Mouse (Mus musculus): ENCODE measurements around the gene Hoxc8. TPM values are rescaled to one million over a fixed set of nuclear protein-coding genes. Genes with fewer than 3 reads are reported as not detected.

Gene Hoxc8
- 0.10 TPM in 1 of 2 replicates, not detected in the other for polyA plus RNA-seq (2015; fragmentation: Nextera tagmentation; extraction: Ambion mirVana)

GRCm38 (mm10) chr15:102990461-102991397 is at the start of gene Hoxc8:
TSS of gene Hoxc8 (plus strand) at chr15:102990607.
- H3K4me1 ChIP-seq, result 0 out of 2 replicates have a peak, but pooled peaks cover 5% of the 10 kb centered on the region
- ATAC-seq (ENCODE audit: borderline replicate concordance, extremely low read depth, low FRiP score, low TSS enrichment), result no peak
- WGBS, result 1% methylated on average over 69 of the region's 69 CpGs
- 0 out of 2 replicates have a peak within 1 kb of the TSS, but pooled peaks have one; percentile 18 for H3K4me2 ChIP-seq
- H3K9me3 ChIP-seq, result no peaks in the 10 kb centered on the region
- H3K36me3 ChIP-seq, result no peaks in the 10 kb centered on the region
- no peak within 1 kb of the TSS for H3K9ac ChIP-seq
- 0 out of 2 replicates have a peak within 1 kb of the TSS, but pooled peaks have one; percentile 8 for H3K4me3 ChIP-seq
- no peak within 1 kb of the TSS for H3K27ac ChIP-seq
- H3K27me3 ChIP-seq, result peaks cover 98% of the 10 kb centered on the region

- Histone ChIP-seq H3K4me2 (peak overlapping the region; percentile 7), H3K9me3 (no peaks in the 10 kb centered on the region), H3K4me3 (no peak overlapping the region), H3K27me3 (peaks cover 100% of the 10 kb centered on the region), H3K4me1 (no peaks in the 10 kb centered on the region), H3K9ac (no peak overlapping the region), H3K27ac (no peak overlapping the region), H3K36me3 (no peaks in the 10 kb centered on the region)
- ATAC-seq (ENCODE audit: borderline replicate concordance, extremely low read depth, low FRiP score, low TSS enrichment), result no peak
- WGBS, result under 1% methylated on average over 39 of the region's 53 CpGs
These were observed 47.5 kb upstream of the Hoxc8 start for GRCm38 (mm10) chr15:102942739-102943467.

GRCm38 (mm10) chr15:102943468-102943813 is 47.0 kb upstream of the Hoxc8 start:
- WGBS, result 6% methylated on average over 5 of the region's 5 CpGs
- no peak overlapping the region for H3K9ac ChIP-seq
- H3K36me3 ChIP-seq, result no peaks in the 10 kb centered on the region
- H3K27me3 ChIP-seq, result peaks cover 100% of the 10 kb centered on the region
- H3K4me1 ChIP-seq, result no peaks in the 10 kb centered on the region
- H3K9me3 ChIP-seq, result no peaks in the 10 kb centered on the region
- H3K4me2 ChIP-seq, result peak overlapping the region; percentile 7; the same call in 1 of the 2 replicates
- no peak for ATAC-seq (ENCODE audit: borderline replicate concordance, extremely low read depth, low FRiP score, low TSS enrichment)
- no peak overlapping the region for H3K27ac ChIP-seq
- no peak overlapping the region for H3K4me3 ChIP-seq

GRCm38 (mm10) chr15:102945185-102946077 is 45.0 kb upstream of the Hoxc8 start:
- H3K4me1 ChIP-seq, result no peaks in the 10 kb centered on the region
- H3K4me2 ChIP-seq, result no peak overlapping the region
- no peak for ATAC-seq (ENCODE audit: borderline replicate concordance, extremely low read depth, low FRiP score, low TSS enrichment)
- WGBS, result 16% methylated on average over 22 of the region's 22 CpGs
- H3K36me3 ChIP-seq, result no peaks in the 10 kb centered on the region
- no peaks in the 10 kb centered on the region for H3K9me3 ChIP-seq
- peaks cover 100% of the 10 kb centered on the region for H3K27me3 ChIP-seq
- H3K4me3 ChIP-seq, result no peak overlapping the region
- no peak overlapping the region for H3K9ac ChIP-seq
- H3K27ac ChIP-seq, result no peak overlapping the region

GRCm38 (mm10) chr15:102947276-102947675 is 43.1 kb upstream of the Hoxc8 start:
- Histone ChIP-seq H3K4me2 (no peak overlapping the region), H3K4me1 (no peaks in the 10 kb centered on the region), H3K36me3 (no peaks in the 10 kb centered on the region), H3K9ac (no peak overlapping the region), H3K27me3 (peaks cover 100% of the 10 kb centered on the region), H3K9me3 (no peaks in the 10 kb centered on the region), H3K27ac (no peak overlapping the region), H3K4me3 (no peak overlapping the region)
- WGBS, result 1% methylated on average over 9 of the region's 9 CpGs
- ATAC-seq (ENCODE audit: borderline replicate concordance, extremely low read depth, low FRiP score, low TSS enrichment), result no peak

GRCm38 (mm10) chr15:102948842-102949241 is 41.6 kb upstream of the Hoxc8 start:
- Histone ChIP-seq H3K9ac (no peak overlapping the region), H3K36me3 (no peaks in the 10 kb centered on the region), H3K4me2 (no peak overlapping the region), H3K9me3 (no peaks in the 10 kb centered on the region), H3K4me1 (no peaks in the 10 kb centered on the region), H3K27ac (no peak overlapping the region), H3K4me3 (no peak overlapping the region), H3K27me3 (peaks cover 100% of the 10 kb centered on the region)
- ATAC-seq (ENCODE audit: borderline replicate concordance, extremely low read depth, low FRiP score, low TSS enrichment), result no peak
- 19% methylated on average over 2 of the region's 2 CpGs for WGBS

GRCm38 (mm10) chr15:102949696-102950095 is 40.7 kb upstream of the Hoxc8 start:
- WGBS, result 2% methylated on average over 20 of the region's 20 CpGs
- H3K27ac ChIP-seq, result no peak overlapping the region

GRCm38 (mm10) chr15:102950877-102951276 is 39.5 kb upstream of the Hoxc8 start:
- no peak overlapping the region for H3K9ac ChIP-seq
- no peaks in the 10 kb centered on the region for H3K36me3 ChIP-seq
- peaks cover 100% of the 10 kb centered on the region for H3K27me3 ChIP-seq
- no peak for ATAC-seq (ENCODE audit: borderline replicate concordance, extremely low read depth, low FRiP score, low TSS enrichment)
- H3K9me3 ChIP-seq, result no peaks in the 10 kb centered on the region
- WGBS, result 14% methylated on average over 2 of the region's 2 CpGs
- H3K4me3 ChIP-seq, result no peak overlapping the region
- H3K27ac ChIP-seq, result no peak overlapping the region
- no peaks in the 10 kb centered on the region for H3K4me1 ChIP-seq
- no peak overlapping the region for H3K4me2 ChIP-seq

More at GRCm38 (mm10) chr15:102949696-102950095, 40.7 kb upstream of the Hoxc8 start:
- Histone ChIP-seq H3K4me1 (no peaks in the 10 kb centered on the region), H3K36me3 (no peaks in the 10 kb centered on the region), H3K27me3 (peaks cover 100% of the 10 kb centered on the region), H3K4me3 (no peak overlapping the region), H3K9ac (no peak overlapping the region), H3K9me3 (no peaks in the 10 kb centered on the region), H3K4me2 (no peak overlapping the region)
- no peak for ATAC-seq (ENCODE audit: borderline replicate concordance, extremely low read depth, low FRiP score, low TSS enrichment)

- no peak overlapping the region for H3K4me3 ChIP-seq
- no peaks in the 10 kb centered on the region for H3K9me3 ChIP-seq
- H3K4me1 ChIP-seq, result no peaks in the 10 kb centered on the region
- H3K27ac ChIP-seq, result no peak overlapping the region
- H3K4me2 ChIP-seq, result no peak overlapping the region
- no peak for ATAC-seq (ENCODE audit: borderline replicate concordance, extremely low read depth, low FRiP score, low TSS enrichment)
- no peak overlapping the region for H3K9ac ChIP-seq
- 4% methylated on average over 6 of the region's 6 CpGs for WGBS
- peaks cover 100% of the 10 kb centered on the region for H3K27me3 ChIP-seq
- H3K36me3 ChIP-seq, result no peaks in the 10 kb centered on the region
These were observed 36.8 kb upstream of the Hoxc8 start for GRCm38 (mm10) chr15:102953561-102953960.

GRCm38 (mm10) chr15:102954192-102955006 is 36.0 kb upstream of the Hoxc8 start, which contains the start of gene Hoxc11:
TSS of gene Hoxc11 (plus strand) at chr15:102954427.
- under 1% methylated on average over 57 of the region's 57 CpGs for whole genome bisulfite sequencing
- Histone ChIP-seq H3K27me3 (peaks cover 100% of the 10 kb centered on the region), H3K4me1 (no peaks in the 10 kb centered on the region), H3K4me3 (no peak within 1 kb of the TSS), H3K27ac (no peak within 1 kb of the TSS), H3K9me3 (no peaks in the 10 kb centered on the region), H3K9ac (no peak within 1 kb of the TSS), H3K36me3 (no peaks in the 10 kb centered on the region), H3K4me2 (no peak within 1 kb of the TSS)
- no peak for ATAC-seq (ENCODE audit: borderline replicate concordance, extremely low read depth, low FRiP score, low TSS enrichment)

Measured in lung, embryonic 15.5 days (tissue).